Mouse (Mus musculus) c-Kit-positive CD71-negative TER-119-negative erythroid progenitor cells, embryonic 14.5 days (primary cell): Measurements from ENCODE around the gene Pnmal1.

Experiments
- DNase-seq: peaks from one replicate; pipeline ENCODE4 v3.0.0-alpha.2; 2013; ENCODE audit warnings: low read depth

The Pnmal1 gene

DNA sequence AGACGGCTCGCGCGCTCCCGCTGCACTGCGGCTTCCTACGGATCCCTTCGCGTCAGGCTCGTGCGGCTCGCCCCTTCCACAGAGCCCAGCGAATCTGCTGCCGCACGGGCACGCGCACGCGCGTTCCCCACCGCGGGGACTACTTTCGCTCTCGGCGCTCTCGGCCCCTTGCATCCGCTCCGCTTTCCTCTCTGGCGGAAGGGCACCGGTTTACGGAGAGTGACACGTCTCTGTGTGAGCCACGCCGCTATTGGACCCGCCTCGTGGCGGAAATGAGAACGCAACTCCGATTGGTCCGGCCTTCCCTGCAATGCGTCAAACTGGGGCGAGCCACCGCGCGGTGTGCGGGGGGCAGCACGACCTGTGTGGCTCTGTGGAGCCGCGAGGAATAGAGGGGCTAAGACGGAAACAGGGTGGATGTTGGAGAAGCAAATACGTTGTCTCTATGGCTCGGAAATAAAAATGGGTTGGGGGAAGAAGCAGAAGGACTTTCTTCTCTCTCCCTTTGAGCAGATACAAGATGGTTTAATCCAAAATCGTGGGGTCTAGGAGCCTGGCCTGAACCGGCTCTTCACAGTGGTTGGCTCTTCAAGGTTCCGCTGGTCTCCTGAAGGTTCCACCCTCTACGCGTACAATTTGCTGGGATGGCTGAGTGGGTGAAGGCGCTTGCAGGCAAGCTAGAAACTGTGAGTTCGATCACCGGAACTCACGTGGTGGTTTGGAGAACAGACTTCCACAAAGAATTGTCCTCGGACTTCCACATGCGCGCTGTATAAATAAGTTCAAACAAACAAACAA lies 35.2 kb upstream of the Pnmal1 start, which contains the start of gene Calm3:
TSS of gene Calm3 (minus strand) at position 78 of the 798 bp plus-strand sequence.
- peak; percentile 100 for DNase-seq

DNA sequence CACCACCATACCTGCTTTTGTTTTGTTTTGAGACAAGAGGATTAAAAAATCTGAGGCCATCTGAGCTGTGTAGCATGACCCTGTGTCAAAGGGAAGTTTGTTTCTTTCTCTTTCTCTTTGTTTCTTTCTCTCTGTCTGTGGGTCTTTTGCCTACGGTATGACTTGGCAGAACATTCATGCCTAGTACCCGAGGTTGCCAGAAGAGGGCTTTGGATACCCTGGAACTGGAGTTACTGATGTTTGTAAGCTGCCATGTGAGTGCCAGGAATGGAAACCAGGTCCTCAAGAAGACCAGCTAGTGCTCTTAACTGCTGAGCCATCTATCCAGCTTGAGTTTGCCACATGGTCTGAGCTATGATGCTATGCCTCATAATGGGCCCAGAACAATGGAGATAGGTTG lies 31.1 kb upstream of the Pnmal1 start:
- DNase-seq: no peak

DNA sequence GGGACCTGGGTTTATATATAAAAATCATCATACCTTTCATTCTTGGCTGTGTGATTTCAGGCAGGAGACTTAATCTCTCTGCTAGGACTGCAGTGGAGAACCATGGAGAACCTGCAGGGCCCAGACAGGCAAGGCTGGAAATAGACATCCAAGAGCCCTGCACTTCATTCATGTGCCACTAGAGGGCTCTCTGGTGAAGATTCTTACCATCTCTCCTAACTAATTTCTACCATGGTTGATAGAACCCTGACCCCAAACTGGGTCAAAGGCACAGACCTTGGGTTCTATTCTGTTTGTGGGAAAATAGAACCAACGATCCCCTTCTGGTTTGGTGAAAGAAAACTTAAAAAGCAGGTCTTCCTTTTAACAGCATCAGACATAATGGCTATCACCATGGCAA lies 28.6 kb upstream of the Pnmal1 start:
- peak; percentile 68 for DNase-seq

DNA sequence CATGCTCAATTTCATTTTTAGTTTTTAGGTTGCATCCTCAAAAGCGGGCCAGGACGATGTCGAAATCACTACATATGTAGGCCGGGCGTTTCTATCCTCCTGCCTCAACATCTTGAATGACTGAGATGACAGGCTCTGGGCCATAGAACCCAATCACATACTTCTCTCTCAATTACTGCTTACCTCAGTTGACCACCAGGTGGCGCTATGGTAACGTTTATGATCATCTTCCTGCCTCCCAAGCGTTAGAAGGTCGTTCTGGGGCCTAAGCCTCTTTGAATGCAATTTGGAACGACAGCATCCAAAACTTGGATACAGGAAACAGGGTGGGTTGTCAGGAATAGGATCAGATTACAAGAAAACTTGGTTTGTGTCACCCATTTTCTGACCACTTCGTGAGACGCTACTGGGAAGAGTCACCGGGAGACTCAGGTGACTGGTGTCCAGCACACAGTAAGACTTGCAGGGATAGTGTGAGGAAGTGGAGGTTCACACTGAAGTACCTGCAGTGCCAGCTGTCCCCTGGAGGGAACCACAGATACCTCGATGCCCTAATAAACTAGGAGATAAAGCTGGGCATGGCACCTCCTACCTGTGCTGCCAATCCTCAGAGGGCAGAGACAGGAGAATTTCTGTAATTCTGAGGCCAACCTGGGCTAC lies 27.4 kb upstream of the Pnmal1 start:
- peak; percentile 92 for DNase-seq

DNA sequence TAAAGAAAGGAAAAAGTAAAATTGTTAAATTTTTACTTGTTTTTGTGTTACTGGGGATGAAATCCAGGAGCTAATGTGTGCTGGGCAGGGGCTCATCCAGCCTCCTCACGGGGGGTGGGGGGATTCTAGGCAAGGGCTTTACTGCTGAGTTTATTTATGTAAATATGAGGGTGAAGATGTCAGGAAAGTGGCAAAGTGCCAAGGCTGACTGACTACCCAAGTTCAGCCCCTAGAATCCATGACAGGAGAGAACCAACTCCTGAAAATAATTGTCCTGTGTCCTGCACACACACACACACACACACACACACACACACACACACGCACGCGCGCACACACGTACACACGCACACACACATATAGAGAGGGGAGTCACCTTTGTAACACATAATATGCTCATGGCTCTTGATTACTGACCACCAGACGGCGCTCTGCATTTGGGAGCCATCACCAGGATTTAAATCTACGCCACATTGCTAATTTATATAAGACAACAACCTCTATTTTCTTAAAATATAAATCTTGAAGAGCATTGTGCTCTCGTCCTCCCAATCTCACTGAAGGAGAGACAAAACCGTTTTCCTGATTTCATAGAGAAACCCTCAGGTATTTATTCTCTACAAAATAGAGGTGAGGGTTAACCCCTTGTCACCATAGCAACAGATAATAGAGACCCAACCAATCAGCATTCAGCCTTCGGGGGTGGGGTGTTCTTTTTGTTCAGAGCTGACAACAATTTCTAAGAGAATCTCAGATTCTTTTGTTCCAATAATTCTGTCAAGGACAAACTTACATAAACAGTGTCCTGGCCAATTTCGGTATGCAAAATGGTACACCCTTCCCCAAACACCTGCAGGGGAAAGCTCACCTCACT lies 26.5 kb upstream of the Pnmal1 start:
- DNase-seq: no peak

DNA sequence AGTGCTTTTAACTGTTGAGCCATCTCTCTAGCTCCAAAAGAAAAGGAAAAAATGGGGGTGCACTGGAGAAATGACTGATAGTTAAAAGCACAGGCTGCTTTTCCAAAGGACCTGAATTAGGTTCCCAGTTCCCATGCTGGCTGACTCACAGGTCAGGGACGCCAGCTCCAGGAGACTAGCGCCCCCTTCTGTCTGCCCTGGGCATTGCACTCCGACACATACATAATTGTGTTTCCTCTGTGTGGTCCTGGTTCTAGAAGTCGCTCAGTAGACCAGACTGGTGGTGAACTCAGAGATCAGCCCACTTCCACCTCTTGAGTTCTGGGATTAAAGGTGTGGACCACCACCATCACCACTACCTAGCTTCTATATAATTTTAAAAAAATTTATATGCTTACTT lies 22.2 kb upstream of the Pnmal1 start:
- DNase-seq: no peak

DNA sequence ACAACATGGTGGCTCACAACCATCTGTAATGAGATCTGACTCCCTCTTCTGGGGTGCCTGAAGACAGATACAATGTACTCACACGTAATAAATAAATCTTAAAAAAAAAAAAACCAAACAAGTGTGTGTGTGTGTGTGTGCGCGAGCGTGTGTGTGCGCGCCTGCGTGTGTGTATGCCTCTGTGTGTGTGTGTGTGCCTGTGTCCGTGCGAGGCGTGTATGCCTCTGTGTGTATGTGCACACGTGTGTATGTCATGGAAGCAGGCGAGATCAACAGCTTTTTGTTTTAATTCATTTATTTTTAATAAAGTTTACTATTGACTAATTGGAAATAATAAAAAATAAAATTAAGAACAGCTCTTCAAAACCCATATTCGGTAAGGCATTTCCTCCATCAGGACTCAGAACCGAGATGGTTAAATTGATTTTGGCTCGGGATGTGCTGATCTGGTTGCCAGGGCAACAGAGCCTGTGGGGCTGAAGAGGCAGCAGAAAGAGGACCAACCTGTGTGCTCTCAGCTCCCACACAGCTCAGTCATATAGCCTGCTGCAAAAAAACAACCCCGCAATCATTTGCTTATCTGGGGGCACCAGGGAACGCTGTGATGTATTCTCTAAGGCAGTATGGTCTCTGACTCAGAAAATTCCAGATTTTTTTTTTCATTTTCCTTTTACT lies 21.2 kb upstream of the Pnmal1 start:
- no peak for DNase-seq

DNA sequence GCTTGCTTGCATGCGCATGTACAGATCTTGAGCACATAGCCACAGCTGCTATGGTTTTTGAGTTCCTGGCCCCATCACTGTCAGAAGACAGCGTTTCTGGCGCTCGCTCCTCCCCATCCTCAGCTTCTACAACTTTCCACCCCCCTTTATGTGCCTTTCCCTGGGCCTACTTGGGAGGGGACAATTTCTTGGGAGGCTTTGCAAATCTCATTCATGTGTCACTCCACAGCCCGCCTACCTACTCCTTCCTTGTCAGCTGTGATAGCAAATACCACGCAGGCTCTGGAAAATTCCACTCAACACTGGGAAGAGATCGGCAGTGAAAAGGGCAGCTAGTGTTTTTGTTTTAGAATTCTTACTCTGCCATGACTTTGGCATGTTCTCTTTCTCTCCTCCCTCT lies 19.2 kb upstream of the Pnmal1 start:
- DNase-seq: no peak

DNA sequence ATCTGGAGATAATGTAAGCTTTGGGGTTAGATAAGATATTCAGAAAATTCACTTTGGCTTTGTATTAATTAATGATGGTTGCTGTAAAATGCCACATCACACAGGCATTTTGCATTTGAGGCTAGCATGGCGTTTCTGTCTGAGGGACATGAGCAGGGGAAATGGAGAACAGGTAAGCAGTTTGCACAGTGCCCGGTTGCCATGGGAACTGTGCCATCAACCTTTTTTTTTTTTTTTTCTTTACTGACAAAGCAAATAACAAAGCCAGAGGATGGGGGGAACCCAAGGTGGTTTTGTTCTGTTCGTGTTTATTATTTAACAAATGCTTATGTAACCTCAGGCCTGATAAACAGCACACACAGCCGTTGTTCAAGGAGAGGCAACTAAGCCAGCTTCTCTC lies 16.6 kb upstream of the Pnmal1 start:
- DNase-seq: no peak

DNA sequence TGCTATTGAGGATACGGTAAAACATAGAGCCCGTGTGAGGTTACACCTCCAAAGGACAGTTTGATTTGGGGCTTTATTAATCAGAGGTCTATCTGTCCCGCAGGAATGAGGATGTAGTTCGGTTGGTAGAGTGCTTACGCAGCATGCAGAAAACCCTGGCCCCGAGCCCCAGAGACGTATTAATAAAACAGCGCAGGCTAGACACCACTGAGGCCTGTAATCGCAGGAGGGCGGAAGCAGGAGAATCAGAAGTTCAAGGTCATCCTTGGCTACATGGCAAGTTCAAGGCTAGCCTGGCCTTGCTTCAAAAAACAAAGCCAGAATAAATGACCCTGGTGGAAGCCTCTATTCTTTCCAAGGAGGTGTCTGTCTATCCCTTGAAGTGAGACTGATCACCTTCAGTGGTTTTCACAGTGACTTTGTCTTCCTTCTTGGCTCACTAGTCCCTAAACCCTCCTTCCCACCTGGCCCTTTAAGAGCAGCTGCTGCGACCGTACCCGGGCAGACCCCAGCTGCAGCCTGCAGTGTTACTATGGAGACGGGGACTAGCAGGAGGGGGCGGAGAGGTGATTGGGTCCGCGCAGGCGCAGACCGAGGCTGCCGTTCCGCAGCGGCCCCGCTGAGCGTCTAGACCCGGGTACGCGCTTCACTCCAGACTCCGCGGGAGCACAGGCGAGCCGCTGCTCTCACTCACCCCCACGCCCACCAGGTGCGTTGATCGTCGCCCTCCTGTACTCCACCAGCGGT lies 15.2 kb upstream of the Pnmal1 start, which contains the start of gene Pnmal2:
TSS of gene Pnmal2 (plus strand) at position 622 of the 747 bp plus-strand sequence.
- no peak for DNase-seq

DNA sequence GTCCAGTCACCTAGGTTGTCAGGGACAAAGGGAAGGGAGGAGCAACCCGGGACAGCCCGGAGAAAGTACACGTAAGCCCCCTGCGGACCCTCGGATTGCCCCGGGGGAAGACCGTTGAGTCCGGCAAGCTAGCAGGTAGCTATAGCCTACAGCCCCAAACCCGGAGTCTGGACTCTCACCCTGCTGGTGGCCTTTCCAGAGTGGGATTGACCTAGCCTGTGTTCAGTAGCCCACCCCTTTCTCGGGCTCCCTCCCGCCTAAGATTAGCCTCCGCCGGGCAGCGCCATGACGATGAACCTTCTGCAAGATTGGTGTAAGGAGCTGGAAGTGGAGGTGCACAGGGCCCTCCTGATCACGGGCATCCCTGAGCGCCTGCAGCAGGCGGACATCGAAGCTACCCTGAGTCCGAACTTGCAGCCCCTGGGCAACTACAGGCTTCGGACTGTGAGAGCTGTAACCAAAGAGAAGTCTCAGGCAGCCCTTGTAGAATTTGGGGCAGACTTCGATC lies 14.6 kb upstream of the Pnmal1 start:
- no peak for DNase-seq

DNA sequence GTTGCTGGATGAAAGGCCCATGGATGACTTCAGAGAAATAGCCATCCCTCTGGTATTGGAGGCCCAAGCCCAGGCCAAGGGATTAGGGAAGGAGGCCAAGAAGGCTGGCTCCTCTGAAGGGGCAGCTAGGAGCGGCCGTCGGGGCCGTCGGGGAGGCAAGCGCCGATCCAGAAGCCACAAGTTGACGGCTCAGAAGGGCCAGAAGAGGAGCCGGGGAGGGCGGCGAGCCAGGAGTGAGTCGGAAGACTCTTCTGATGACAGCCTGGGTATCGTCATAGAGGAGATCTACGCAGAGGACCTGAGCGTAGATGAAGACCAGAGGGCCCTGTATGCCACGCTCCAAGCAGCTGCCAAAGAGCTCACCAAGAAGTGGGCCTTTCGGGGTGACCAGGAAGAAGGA lies 14.1 kb upstream of the Pnmal1 start:
- DNase-seq: no peak

DNA sequence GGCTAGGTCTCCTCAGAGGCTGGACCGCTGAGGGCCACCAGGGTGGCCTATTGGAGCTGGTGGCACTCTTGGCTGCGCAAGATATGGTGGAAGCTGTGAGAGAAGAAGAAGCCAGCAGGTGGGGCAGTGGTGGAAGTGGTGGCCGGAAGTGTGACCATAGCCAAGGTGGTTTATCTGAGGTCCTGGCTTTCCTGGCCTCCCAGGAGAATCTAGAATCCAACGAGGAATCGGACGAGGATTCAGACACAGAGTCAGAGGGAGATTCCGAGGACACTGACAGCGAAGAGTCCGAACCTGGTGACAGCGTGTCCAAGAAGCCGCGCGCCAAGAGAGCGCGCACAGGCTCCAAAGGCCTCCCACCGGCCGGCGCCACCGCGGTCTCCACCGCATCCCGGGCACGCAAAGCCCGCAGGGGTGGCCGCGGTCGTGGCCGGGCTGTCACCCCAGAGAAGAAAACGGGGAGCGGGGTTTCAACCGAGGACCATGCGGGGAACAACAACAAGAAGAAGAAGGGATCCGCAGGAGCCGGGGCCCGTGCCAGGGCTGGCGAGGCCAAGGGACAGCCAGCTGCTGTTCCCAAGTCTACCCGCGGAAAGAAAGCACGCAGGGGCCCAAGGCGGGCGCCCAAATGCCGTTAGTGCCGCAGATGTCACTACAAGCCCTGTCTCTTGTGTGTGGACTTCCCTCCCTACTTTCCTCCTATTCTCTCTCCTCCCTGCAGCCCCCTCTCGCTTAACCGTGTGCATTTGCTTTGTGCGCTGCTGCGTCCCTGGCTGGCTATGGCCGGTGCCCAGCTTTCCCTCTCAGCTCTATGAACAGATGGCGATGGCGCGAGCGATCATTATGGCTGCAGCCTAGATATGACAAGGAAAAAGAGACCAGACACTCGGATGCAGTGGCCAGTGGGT lies 12.8 kb upstream of the Pnmal1 start:
- DNase-seq: no peak

DNA sequence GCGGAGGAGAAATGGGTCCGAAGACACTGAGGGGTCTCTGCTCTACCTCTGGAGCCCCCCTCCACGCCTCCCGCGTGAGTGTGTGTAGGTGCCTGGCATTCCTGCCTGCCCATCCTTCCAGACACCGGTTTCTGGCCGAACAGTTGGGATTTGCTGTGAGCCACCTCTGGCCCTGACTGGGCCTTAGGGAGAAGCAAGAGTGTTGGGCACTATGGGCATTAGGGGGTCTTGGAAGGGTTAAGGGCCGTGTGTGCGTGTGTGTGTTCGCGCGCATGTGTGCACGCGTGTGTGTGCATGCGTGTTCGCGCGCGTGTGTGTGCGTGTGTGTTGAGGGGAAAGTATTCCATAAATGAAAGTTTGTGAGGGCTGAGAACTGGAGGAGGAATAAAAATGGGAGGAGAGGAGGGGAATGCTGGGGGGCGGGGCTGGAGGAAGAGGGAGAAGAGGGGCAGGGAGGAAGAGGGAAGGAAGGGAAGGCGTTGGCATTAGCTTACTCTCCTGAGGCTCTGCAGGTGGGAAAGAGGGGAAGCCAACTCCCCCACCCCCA lies 12.1 kb upstream of the Pnmal1 start:
- no peak for DNase-seq

DNA sequence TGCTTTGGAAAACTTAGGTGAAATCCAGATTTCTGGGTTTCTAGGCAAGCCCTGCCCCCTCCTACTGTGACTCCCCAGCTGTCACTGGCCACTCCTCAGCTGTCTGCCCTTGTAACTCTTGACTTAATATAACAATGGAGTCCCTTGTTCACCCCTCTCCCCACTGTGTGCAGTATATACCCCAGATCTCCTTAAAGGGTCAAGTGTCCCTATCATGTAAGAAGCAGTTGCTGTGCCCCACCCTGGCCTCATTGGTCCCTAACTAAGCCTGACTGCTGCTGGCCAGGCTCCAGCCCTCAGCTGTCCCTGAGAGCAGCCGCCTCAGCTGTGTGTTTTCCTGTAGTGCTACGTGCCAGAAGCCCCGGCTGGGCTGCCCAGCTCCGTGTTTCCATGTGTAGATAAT lies 11.5 kb upstream of the Pnmal1 start:
- DNase-seq: no peak

DNA sequence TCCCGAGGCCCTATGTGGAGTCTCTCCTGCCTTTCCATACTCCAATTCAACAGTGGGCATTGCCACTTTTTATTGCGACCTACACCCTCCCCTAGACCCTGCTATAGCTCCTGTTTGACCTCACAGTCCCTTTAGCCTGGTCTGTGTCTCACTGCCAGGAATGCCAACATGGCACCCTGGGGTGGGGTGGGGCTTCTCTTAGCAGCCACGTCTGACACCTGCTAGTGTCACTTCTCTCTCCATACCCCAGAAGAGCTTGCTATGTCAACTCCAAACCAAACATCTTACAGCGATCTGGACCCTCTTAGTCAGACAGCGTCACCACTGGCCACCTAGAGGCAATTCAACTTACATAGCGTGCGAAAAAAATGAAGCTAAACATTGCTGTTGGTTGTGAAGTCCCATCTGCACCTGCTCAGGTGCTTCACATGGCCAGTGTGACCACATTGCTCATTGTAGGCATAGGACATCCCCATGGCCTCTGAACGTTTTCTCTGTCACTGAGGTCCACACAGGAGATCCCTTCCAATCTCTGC lies 10.5 kb upstream of the Pnmal1 start:
- DNase-seq: no peak

DNA sequence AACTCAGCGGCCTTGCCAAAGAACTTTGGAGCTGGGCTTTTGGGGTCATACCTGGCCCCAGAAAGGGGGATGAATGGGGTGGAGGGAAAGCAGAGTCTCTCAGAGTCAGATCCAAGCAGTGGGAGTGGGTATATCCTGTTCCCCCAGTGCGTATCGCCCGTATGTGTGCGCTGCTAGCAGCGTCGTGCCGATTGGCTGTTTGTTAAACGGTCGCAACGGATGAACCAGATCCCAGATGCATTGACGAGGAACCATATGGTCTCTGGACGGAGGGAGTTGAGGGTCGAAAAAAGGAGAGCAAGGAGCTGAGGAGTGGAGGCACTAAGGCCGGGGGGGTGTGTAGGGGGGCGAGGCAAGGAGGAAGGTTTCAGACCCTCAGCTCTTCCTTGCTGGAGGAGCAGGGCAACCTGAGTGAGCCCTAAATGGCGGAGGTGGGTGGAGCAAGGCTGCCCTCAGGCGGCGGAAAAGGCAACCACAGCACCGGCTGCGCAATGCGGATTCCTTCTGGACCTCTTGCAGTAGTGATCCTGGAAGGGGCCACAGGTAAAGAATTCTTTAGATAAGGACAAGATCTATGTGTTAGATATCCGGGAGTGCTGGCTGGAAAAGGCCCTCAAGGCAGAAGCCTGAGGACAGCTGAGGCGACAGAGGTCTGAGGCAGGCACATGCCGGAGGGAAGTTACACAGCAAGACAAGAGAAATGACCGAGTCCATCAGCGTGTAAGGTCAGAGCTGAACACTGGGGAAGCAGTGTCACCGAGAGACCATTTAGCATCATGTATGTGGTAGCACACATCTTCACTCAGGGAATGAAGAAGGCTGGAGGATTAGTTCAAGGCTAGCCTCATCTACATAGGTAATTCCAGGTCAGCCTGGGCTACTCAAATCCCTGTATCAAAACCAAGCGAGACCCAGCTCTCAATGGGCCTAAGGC lies 9.3 kb upstream of the Pnmal1 start:
- DNase-seq: peak; percentile 55
